Mouse (Mus musculus) MEL (cell line): ENCODE measurements around the gene Rap2b. TPM values are rescaled to one million over a fixed set of nuclear protein-coding genes. Genes with fewer than 3 reads are reported as not detected.

Source experiments
- DNase-seq: peaks from one replicate; pipeline ENCODE4 v3.0.0; 2011; ENCODE audit warnings: low read depth, low spot score
- H3K27ac ChIP-seq: 2 replicates; pipeline ENCODE4 v1.5.1; 2012; ENCODE audit warnings: low read depth, mild to moderate bottlenecking, control low read depth, low read length, moderate library complexity; ENCODE audit not compliant: control insufficient read depth
- H3K27me3 ChIP-seq, 2 experiments: fragments of 150-350 bp in 1 of 2; sonication (generic) in 1 of 2; 2 replicates each; pipeline ENCODE4 v1.6.1; 2012; ENCODE audit warnings: low read length in 2 of 2, mild to moderate bottlenecking in 2 of 2, improper control_type of control experiment in 1 of 2, moderate library complexity in 1 of 2; ENCODE audit not compliant: insufficient read depth in 2 of 2, control insufficient read depth in 1 of 2
- H3K36me3 ChIP-seq, 2 experiments: 2 replicates each; pipeline ENCODE4 v1.6.1; 2012 to 2014; ENCODE audit warnings: low read length in 2 of 2, improper control_type of control experiment in 1 of 2, inconsistent platforms in 1 of 2, mild to moderate bottlenecking in 1 of 2; ENCODE audit not compliant: insufficient read depth in 2 of 2, control insufficient read depth in 1 of 2
- H3K4me1 ChIP-seq, 2 experiments: fragments of 150-350 bp in 1 of 2; sonication (generic) in 1 of 2; 2 replicates each; pipeline ENCODE4 v1.6.1; 2012; ENCODE audit warnings: low read length in 2 of 2, improper control_type of control experiment in 1 of 2, mild to moderate bottlenecking in 1 of 2; ENCODE audit not compliant: insufficient read depth in 2 of 2, control insufficient read depth in 1 of 2
- H3K4me3 ChIP-seq, 2 experiments: fragments of 150-350 bp in 1 of 2; sonication (generic) in 1 of 2; 2 replicates each; pipeline ENCODE4 v1.5.1; 2012; ENCODE audit warnings: low read depth in 2 of 2, low read length in 2 of 2, mild to moderate bottlenecking in 2 of 2, moderate library complexity in 2 of 2, control low read depth in 1 of 2, improper control_type of control experiment in 1 of 2; ENCODE audit not compliant: control insufficient read depth in 1 of 2, insufficient read depth in 1 of 2
- H3K79me2 ChIP-seq: 2 replicates; pipeline ENCODE4 v1.6.1; 2012; ENCODE audit warnings: mild to moderate bottlenecking, low read length, moderate library complexity; ENCODE audit not compliant: control insufficient read depth, poor library complexity, insufficient read depth
- H3K9ac ChIP-seq: 2 replicates; pipeline ENCODE4 v1.6.1; 2012; ENCODE audit warnings: low read depth, mild to moderate bottlenecking, control low read depth, low read length, moderate library complexity; ENCODE audit not compliant: control insufficient read depth, poor library complexity, severe bottlenecking
- H3K9me3 ChIP-seq: fragments of 150-350 bp; sonication (generic); replicated peaks from 2 replicates; pipeline ENCODE4 v1.6.1; 2012; ENCODE audit warnings: mild to moderate bottlenecking, low read length, improper control_type of control experiment, moderate library complexity; ENCODE audit not compliant: insufficient read depth
- CHD2 ChIP-seq: IDR thresholded peaks from 2 replicates; pipeline ENCODE4 v1.6.1; 2011; ENCODE audit warnings: low read length, improper control_type of control experiment
- CTCF ChIP-seq, 3 experiments: IDR thresholded peaks in 2 of 3; conservative IDR thresholded peaks in 1 of 3; 2 replicates each; pipeline ENCODE4 v1.5.1; 2011 to 2012; ENCODE audit warnings: low read length in 3 of 3, low read depth in 2 of 3, mild to moderate bottlenecking in 2 of 3, improper control_type of control experiment in 1 of 3, inconsistent platforms in 1 of 3, mixed read lengths in 1 of 3, moderate library complexity in 1 of 3; ENCODE audit not compliant: control insufficient read depth in 1 of 3, insufficient read depth in 1 of 3, poor library complexity in 1 of 3, severe bottlenecking in 1 of 3
- E2F4 ChIP-seq: IDR thresholded peaks from 2 replicates; pipeline ENCODE4 v1.6.1; 2011; ENCODE audit warnings: low read depth, low read length, improper control_type of control experiment, borderline replicate concordance
- ELF1 ChIP-seq: IDR thresholded peaks from 2 replicates; pipeline ENCODE4 v1.6.1; 2014; ENCODE audit warnings: low read depth, mild to moderate bottlenecking, inconsistent platforms, low read length, improper control_type of control experiment, moderate library complexity
- ETS1 ChIP-seq: IDR thresholded peaks from 2 replicates; pipeline ENCODE4 v1.6.1; 2012; ENCODE audit warnings: low read depth, mild to moderate bottlenecking, inconsistent platforms, low read length, improper control_type of control experiment, moderate library complexity
- HCFC1 ChIP-seq: IDR thresholded peaks from 2 replicates; pipeline ENCODE4 v1.6.1; 2012; ENCODE audit warnings: low read depth, mild to moderate bottlenecking, inconsistent platforms, low read length, improper control_type of control experiment, moderate library complexity
- JUND ChIP-seq: IDR thresholded peaks from 2 replicates; pipeline ENCODE4 v1.6.1; 2011; ENCODE audit warnings: low read depth, mild to moderate bottlenecking, improper control_type of control experiment, low read length
- MAX ChIP-seq: IDR thresholded peaks from 2 replicates; pipeline ENCODE4 v1.6.1; 2011; ENCODE audit warnings: low read length, improper control_type of control experiment
- MAZ ChIP-seq: IDR thresholded peaks from 2 replicates; pipeline ENCODE4 v1.6.1; 2012; ENCODE audit warnings: low read depth, mild to moderate bottlenecking, inconsistent platforms, low read length, improper control_type of control experiment
- MEF2A ChIP-seq: IDR thresholded peaks from 2 replicates; pipeline ENCODE4 v1.6.1; 2014; ENCODE audit warnings: low read depth, mild to moderate bottlenecking, inconsistent platforms, low read length, improper control_type of control experiment; ENCODE audit not compliant: poor library complexity, insufficient replicate concordance, severe bottlenecking; ENCODE audit errors: extremely low read depth
- MXI1 ChIP-seq: IDR thresholded peaks from 2 replicates; pipeline ENCODE4 v1.6.1; 2011; ENCODE audit warnings: mild to moderate bottlenecking, low read depth, low read length, improper control_type of control experiment
- MYB ChIP-seq: IDR thresholded peaks from 2 replicates; pipeline ENCODE4 v1.6.1; 2011; ENCODE audit warnings: mild to moderate bottlenecking, low read depth, low read length, improper control_type of control experiment
- MYC ChIP-seq: IDR thresholded peaks from 2 replicates; pipeline ENCODE4 v1.6.1; 2011; ENCODE audit warnings: low read depth, mild to moderate bottlenecking, low read length, improper control_type of control experiment, moderate library complexity
- NELFE ChIP-seq: IDR thresholded peaks from 2 replicates; pipeline ENCODE4 v1.6.1; 2011; ENCODE audit warnings: low read depth, low read length, improper control_type of control experiment
- POLR2A ChIP-seq, 2 experiments: IDR thresholded peaks; 2 replicates each; pipeline ENCODE4 v1.6.1; 2011 to 2012; ENCODE audit warnings: low read length in 2 of 2, mild to moderate bottlenecking in 2 of 2, control low read depth in 1 of 2, improper control_type of control experiment in 1 of 2, low read depth in 1 of 2, moderate library complexity in 1 of 2; ENCODE audit not compliant: control insufficient read depth in 1 of 2, insufficient read depth in 1 of 2, poor library complexity in 1 of 2
- POLR2AphosphoS2 ChIP-seq: IDR thresholded peaks from 2 replicates; pipeline ENCODE4 v1.6.1; 2011; ENCODE audit warnings: low read length, improper control_type of control experiment
- POLR2AphosphoS5 ChIP-seq: IDR thresholded peaks from 2 replicates; pipeline ENCODE4 v1.6.1; 2012; ENCODE audit warnings: low read depth, borderline replicate concordance, mild to moderate bottlenecking, inconsistent platforms, low read length, moderate library complexity, mixed read lengths
- RCOR1 ChIP-seq: IDR thresholded peaks from 2 replicates; pipeline ENCODE4 v1.6.1; 2012; ENCODE audit warnings: low read depth, mild to moderate bottlenecking, inconsistent platforms, low read length, improper control_type of control experiment
- SIN3A ChIP-seq: IDR thresholded peaks from 2 replicates; pipeline ENCODE4 v1.6.1; 2012; ENCODE audit warnings: low read length, improper control_type of control experiment, inconsistent platforms
- SMC3 ChIP-seq: IDR thresholded peaks from 2 replicates; pipeline ENCODE4 v1.6.1; 2011; ENCODE audit warnings: low read depth, low read length, improper control_type of control experiment
- TBP ChIP-seq: IDR thresholded peaks from 2 replicates; pipeline ENCODE4 v1.8.0; 2011; ENCODE audit warnings: low read depth, low read length, improper control_type of control experiment
- TCF12 ChIP-seq: IDR thresholded peaks from 2 replicates; pipeline ENCODE4 v1.6.1; 2014; ENCODE audit warnings: low read depth, mild to moderate bottlenecking, inconsistent platforms, low read length, improper control_type of control experiment, moderate library complexity
- UBTF ChIP-seq: IDR thresholded peaks from 2 replicates; pipeline ENCODE4 v1.6.1; 2012; ENCODE audit warnings: low read depth, mild to moderate bottlenecking, inconsistent platforms, low read length, improper control_type of control experiment, moderate library complexity, borderline replicate concordance; ENCODE audit not compliant: insufficient read depth
- USF1 ChIP-seq: IDR thresholded peaks from 2 replicates; pipeline ENCODE4 v1.6.1; 2014; ENCODE audit warnings: low read depth, mild to moderate bottlenecking, inconsistent platforms, low read length, improper control_type of control experiment, moderate library complexity
- USF2 ChIP-seq, 2 experiments: IDR thresholded peaks; 2 replicates each; pipeline ENCODE4 v1.6.1; 2011 to 2012; ENCODE audit warnings: improper control_type of control experiment in 2 of 2, low read length in 2 of 2, borderline replicate concordance in 1 of 2, inconsistent platforms in 1 of 2, low read depth in 1 of 2, mild to moderate bottlenecking in 1 of 2; ENCODE audit not compliant: insufficient read depth in 1 of 2
- ZC3H11A ChIP-seq: IDR thresholded peaks from 2 replicates; pipeline ENCODE4 v1.6.1; 2012; ENCODE audit warnings: low read depth, mild to moderate bottlenecking, inconsistent platforms, low read length, improper control_type of control experiment
- polyA plus RNA-seq, 2 experiments: library from polyadenylated mRNA; stranded (reverse) in 1 of 2; unstranded in 1 of 2; fragments of >175 nt in 1 of 2; fragments of >200 nt in 1 of 2; gene quantifications; 2 replicates each; pipeline versions ENCODE4 v1.2.1 to v1.2.4; 2012; ENCODE audit warnings: low replicate concordance in 2 of 2, low read depth in 1 of 2; ENCODE audit not compliant: insufficient read length in 2 of 2, insufficient read depth in 1 of 2, missing spikeins in 1 of 2
- total RNA-seq: library from RNA; depleted of rRNA; stranded (reverse); fragments of 300-350 nt; gene quantifications from 2 replicates; pipeline ENCODE4 v1.2.3, GENCODE M21; 2012; rRNA removed

Rap2b gene
- total RNA-seq: 4.4 and 4.7 TPM in 2 replicates
- 1 to 10 TPM in 1 of 2 experiments, not detected in 1; 5.6 TPM for polyA plus RNA-seq

GRCm38 (mm10) chr3:61361338-61361737 is at the start of gene Rap2b:
Rap2b (plus strand) TSS chr3:61361638.
- no peak within 1 kb of the TSS for H3K9ac ChIP-seq

GRCm38 (mm10) chr3:61315002-61315401 is 46.4 kb upstream of the Rap2b start:
- no peaks in the 10 kb centered on the region for H3K79me2 ChIP-seq
- no peaks in the 10 kb centered on the region for H3K4me1 ChIP-seq
- no peak for DNase-seq

More at GRCm38 (mm10) chr3:61361338-61361737, at the start of gene Rap2b:
- H3K9me3 ChIP-seq: no peaks in the 10 kb centered on the region
- H3K79me2 ChIP-seq: peaks cover 17% of the 10 kb centered on the region
- no peak within 1 kb of the TSS for H3K27ac ChIP-seq
- H3K27me3 ChIP-seq: peaks cover 0 to 7% of the 10 kb centered on the region in 2 experiments
- no peaks in the 10 kb centered on the region; a peak in 2 of 4 replicates for H3K4me1 ChIP-seq
- DNase-seq: no peak
- TF ChIP-seq MEF2A (no peak), CTCF (IDR thresholded peaks at IDR 0.05 in 2 of 3, conservative IDR thresholded peaks at IDR 0.05 in 1 of 3; ENCODE audit: control insufficient read depth in 1 of 3, insufficient read depth in 1 of 3, low read depth in 2 of 3, low read length in 3 of 3, poor library complexity in 1 of 3, severe bottlenecking in 1 of 3) (no peak), USF1 (no peak), UBTF (no peak), ELF1 (no peak), TCF12 (no peak), TBP (no peak), ETS1 (no peak), HCFC1 (no peak), SIN3A (no peak), POLR2AphosphoS2 (no peak), MYB (no peak), MAZ (no peak)
- TF ChIP-seq, all 39 proteins: peak for 0
- Histone ChIP-seq H3K4me3 (no peak within 1 kb of the TSS), H3K36me3 (peaks cover 0 to 2% of the 10 kb centered on the region in 2 experiments; a peak in 2 of 4 replicates)

More at GRCm38 (mm10) chr3:61315002-61315401, 46.4 kb upstream of the Rap2b start:
- Histone ChIP-seq H3K9me3 (no peaks in the 10 kb centered on the region), H3K27me3 (no peaks in the 10 kb centered on the region), H3K4me3 (no peak overlapping the region), H3K27ac (no peak overlapping the region), H3K9ac (no peak overlapping the region), H3K36me3 (no peaks in the 10 kb centered on the region)
- TF ChIP-seq ETS1: no peak
- TF ChIP-seq CHD2: no peak
- TF ChIP-seq USF2 (IDR thresholded peaks at IDR 0.05; ENCODE audit: borderline replicate concordance in 1 of 2, insufficient read depth in 1 of 2, low read depth in 1 of 2, low read length in 2 of 2): no peak
- TF ChIP-seq E2F4: no peak
- TF ChIP-seq POLR2A (IDR thresholded peaks at IDR 0.05; ENCODE audit: control insufficient read depth in 1 of 2, insufficient read depth in 1 of 2, low read depth in 1 of 2, low read length in 2 of 2, poor library complexity in 1 of 2): no peak
- no peak for TF ChIP-seq MXI1
- TF ChIP-seq CTCF (IDR thresholded peaks at IDR 0.05 in 2 of 3, conservative IDR thresholded peaks at IDR 0.05 in 1 of 3; ENCODE audit: control insufficient read depth in 1 of 3, insufficient read depth in 1 of 3, low read depth in 2 of 3, low read length in 3 of 3, poor library complexity in 1 of 3, severe bottlenecking in 1 of 3): no peak
- TF ChIP-seq MYC: no peak
- TF ChIP-seq ZC3H11A: no peak
- no peak for TF ChIP-seq RCOR1
- no peak for TF ChIP-seq JUND
- TF ChIP-seq SMC3: no peak
- no peak for TF ChIP-seq POLR2AphosphoS5
- TF ChIP-seq NELFE: no peak
- TF ChIP-seq MAX: no peak
